Mouse (Mus musculus): ENCODE data around the gene Prkag2. TPM values are rescaled to one million over a fixed set of nuclear protein-coding genes. Genes with fewer than 3 reads are reported as not detected.

Prkag2 gene
- polyA plus RNA-seq, 1 experiment from 2014 or later: 21.7 TPM

DNA sequence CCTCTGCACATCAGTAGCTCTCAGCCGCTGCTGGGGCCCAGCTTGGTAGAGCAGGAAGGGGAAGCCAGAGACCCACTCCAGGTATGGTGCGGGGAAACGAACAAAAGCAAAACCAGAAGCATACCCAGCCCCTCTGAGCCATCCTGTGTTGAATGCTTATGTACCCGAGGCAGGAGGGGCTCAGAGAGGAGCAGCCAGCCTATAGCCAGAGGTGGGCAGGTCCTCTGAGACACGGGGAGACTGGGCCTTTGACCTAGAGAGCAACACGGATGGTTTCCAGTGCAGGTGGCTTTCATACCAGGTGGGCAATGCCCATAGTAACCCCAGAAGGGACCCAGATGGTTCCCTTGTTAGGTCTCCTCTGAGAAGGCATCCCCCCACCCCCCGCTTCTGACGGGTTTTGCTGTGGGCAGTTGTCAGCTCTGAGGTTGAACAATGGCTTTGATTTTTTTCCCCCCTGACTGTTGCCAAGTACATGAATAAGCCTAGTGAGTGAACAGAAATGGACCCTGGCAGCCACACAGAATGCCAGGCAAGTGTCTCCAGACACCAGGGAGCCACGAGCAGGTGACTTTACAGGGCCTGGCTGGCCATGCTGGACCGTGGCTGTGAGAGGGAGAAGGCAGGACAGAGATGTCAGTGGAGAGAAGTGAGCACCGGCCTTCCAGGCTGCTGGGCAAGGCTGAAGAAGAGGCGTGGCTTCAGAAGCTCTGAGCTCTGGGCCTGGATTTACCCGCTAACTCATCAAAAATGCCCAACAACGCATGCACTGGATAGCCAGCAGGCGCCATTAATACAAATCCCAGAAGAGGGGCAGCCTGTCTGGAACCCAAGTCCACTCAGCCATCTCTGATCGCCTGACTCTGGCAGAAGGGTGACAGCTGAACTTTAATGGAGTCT is 147.3 kb downstream of the Prkag2 start:
- ATAC-seq (ENCODE audit: insufficient number of reproducible peaks, low FRiP score, low TSS enrichment, low read depth): no peak
- no peak overlapping the region for H3K27ac ChIP-seq
- no peaks in the 10 kb centered on the region for H3K36me3 ChIP-seq
- 55% methylated on average over 16 of the region's 16 CpGs for WGBS
- H3K9ac ChIP-seq: no peak overlapping the region
- H3K4me2 ChIP-seq: no peak overlapping the region
- H3K9me3 ChIP-seq: no peaks in the 10 kb centered on the region
- no peaks in the 10 kb centered on the region for H3K4me1 ChIP-seq
- no peaks in the 10 kb centered on the region for H3K27me3 ChIP-seq
- H3K4me3 ChIP-seq: no peak overlapping the region

DNA sequence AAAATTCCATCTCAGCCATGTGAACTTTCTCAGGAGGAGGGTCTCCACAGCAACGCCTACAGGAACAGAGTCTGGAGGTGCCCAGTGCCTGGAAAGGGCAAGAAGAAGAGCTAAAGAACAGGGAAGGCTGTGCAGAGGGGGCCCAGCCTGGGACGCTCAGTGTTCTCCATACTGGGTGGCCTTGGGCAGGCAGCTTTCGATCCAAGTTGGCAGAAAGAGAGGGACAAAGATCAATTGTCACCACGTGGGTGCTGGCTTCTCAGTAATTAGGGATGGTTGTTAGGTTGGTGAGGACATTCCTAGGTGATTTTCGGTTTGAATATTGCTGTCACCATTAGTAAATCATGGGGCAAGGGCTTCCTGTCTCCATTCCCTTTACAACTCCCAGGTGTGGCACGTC is 148.2 kb downstream of the Prkag2 start:
- no peaks in the 10 kb centered on the region for H3K27me3 ChIP-seq
- H3K9me3 ChIP-seq: no peaks in the 10 kb centered on the region
- 27% methylated on average over 6 of the region's 6 CpGs for WGBS
- no peaks in the 10 kb centered on the region for H3K36me3 ChIP-seq
- H3K4me3 ChIP-seq: no peak overlapping the region
- no peak overlapping the region for H3K9ac ChIP-seq
- no peak overlapping the region for H3K4me2 ChIP-seq
- no peak for ATAC-seq (ENCODE audit: insufficient number of reproducible peaks, low FRiP score, low TSS enrichment, low read depth)
- no peaks in the 10 kb centered on the region for H3K4me1 ChIP-seq
- H3K27ac ChIP-seq: no peak overlapping the region

DNA sequence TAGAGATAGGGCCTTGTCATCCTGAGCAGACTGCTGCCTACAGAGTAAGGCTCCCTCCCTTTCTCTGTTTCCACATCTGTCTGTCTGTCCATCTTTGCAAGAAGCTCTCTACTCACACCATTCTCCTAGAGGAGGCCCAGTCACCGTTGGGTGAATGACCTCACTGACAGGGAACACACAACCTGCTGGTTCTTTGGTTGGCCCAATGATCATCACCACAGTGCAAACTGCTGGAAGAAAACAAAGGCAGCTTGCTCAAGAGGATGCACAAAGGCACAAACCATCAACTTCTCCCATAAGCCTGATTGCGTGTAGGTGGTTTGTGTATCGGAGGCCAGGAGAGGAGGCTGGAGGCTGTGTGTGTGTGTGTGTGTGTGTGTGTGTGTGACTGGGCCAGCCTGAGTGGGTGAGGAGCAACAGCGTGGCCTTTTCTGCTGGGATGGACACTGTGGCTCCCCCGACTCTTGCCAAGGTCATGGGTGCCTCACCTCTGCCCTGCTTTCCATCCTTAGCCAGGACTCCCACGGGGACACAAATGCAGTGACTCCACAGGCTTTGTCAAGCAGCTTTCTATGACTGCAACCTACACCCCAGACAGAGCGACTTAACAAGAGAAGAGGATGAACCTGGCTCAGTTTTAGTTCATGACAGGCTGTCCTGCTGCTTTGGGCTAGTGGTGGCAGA is 149.4 kb downstream of the Prkag2 start:
- no peak for ATAC-seq (ENCODE audit: insufficient number of reproducible peaks, low FRiP score, low TSS enrichment, low read depth)
- Histone ChIP-seq H3K9ac (no peak overlapping the region), H3K27me3 (no peaks in the 10 kb centered on the region), H3K4me2 (no peak overlapping the region), H3K4me1 (no peaks in the 10 kb centered on the region), H3K27ac (no peak overlapping the region), H3K9me3 (no peaks in the 10 kb centered on the region), H3K36me3 (no peaks in the 10 kb centered on the region), H3K4me3 (no peak overlapping the region)
- WGBS: 87% methylated on average over 7 of the region's 7 CpGs

DNA sequence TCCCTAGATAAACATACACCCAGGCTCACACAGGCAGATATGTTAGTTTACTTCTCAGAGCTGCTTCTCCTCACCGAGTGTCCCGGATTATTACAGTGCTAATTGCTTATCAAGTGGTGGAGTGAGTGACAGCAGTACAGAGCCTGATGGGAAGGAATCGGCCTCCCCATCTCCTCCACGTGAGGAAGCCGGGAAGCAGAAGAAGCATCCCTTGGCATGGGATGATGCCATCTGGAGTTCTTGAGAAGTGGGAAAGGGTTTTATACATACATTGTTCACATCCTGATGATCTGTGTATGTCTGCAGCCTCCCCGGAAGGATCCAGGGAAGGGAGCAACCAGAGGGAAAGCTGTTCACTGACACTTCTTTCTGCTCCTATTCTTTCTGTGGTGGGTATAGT is 150.4 kb downstream of the Prkag2 start:
- Histone ChIP-seq H3K4me1 (no peaks in the 10 kb centered on the region), H3K27ac (no peak overlapping the region), H3K27me3 (no peaks in the 10 kb centered on the region), H3K4me3 (no peak overlapping the region), H3K4me2 (no peak overlapping the region), H3K36me3 (no peaks in the 10 kb centered on the region), H3K9me3 (no peaks in the 10 kb centered on the region), H3K9ac (no peak overlapping the region)
- whole genome bisulfite sequencing: 78% methylated on average over 6 of the region's 6 CpGs
- ATAC-seq (ENCODE audit: insufficient number of reproducible peaks, low FRiP score, low TSS enrichment, low read depth): no peak

DNA sequence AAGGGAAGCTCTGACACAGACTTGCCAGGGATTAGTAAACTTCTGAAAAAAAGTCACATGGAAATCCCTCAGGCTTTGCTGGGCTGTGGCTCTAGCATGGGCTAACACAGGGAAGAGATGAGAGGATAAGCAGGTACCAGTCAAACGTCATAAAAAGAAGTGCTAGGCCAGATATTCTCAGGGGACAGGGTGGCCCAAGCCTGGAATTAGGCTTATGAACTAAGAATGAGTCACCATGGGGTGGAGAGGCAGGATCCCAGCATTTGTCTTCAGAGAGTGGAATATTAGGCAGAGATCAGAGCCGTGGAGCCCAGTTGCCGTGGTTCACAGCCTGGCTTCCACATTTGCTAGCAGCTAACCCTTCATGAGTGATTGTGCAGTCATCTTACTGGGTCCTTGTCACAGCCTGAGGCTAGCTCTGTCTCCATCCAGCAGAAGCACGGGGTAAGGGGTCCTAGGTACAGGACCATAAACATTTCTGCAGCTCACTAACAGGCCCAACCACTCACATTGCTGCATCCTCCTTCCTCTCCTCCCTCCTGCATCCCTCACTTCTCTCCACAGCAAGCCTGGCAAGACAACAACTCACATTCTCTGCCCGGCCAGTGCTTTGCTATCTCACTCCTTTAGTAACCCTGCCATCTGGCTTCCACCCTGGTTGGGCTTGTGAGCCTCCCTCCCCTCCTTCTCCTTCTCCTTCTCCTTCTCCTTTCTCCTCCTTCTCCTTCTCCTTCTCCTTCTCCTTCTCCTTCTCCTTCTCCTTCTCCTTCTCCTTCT is 162.2 kb downstream of the Prkag2 start:
- Histone ChIP-seq H3K27me3 (no peaks in the 10 kb centered on the region), H3K9ac (no peak overlapping the region), H3K4me2 (no peak overlapping the region), H3K27ac (no peak overlapping the region), H3K4me1 (no peaks in the 10 kb centered on the region), H3K9me3 (no peaks in the 10 kb centered on the region), H3K36me3 (no peaks in the 10 kb centered on the region), H3K4me3 (no peak overlapping the region)
- no peak for ATAC-seq (ENCODE audit: insufficient number of reproducible peaks, low FRiP score, low TSS enrichment, low read depth)
- WGBS: 56% methylated on average over 5 of the region's 5 CpGs

DNA sequence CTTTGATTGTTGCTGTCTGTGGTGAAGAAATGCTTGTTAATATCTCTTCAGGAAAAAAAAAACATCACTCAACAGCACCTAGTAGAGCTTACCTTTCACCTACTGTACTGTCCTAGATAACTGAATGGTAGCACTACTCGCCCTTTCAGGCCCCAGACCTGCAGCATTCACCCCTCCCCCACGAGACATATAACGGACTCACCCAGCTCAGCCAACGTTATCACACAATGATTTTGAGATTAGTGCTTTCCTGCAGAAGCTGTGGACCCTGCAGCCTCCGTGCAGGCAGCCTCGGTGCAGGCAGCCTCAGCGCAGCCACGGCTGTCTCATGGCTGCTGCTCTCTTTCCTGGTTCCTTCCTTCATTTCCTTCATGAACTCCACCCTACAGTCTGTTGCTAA is 164.0 kb downstream of the Prkag2 start:
- no peaks in the 10 kb centered on the region for H3K4me1 ChIP-seq

DNA sequence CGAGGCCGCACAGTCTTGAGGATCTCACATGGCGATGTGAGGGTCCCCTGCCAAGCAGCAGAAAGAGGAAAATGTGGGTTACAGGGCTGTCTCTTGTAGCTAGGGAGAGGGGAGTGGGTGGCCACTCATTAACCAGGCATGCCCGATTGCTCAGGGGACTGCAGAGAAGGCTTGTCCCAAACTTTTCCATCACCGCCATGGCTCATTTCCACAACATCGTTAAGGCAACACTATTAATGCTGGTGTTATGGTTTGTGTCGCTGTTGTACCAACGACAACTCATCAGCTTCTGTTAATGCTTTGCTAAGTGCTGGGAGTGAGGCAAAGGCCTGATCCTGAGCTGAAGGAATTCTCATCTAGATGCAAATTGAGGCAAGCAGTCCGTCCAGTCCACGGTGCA is 165.0 kb downstream of the Prkag2 start:
- 69% methylated on average over 10 of the region's 10 CpGs for WGBS
- H3K4me1 ChIP-seq: no peaks in the 10 kb centered on the region
- no peaks in the 10 kb centered on the region for H3K27me3 ChIP-seq
- H3K9ac ChIP-seq: no peak overlapping the region
- H3K4me2 ChIP-seq: no peak overlapping the region
- H3K4me3 ChIP-seq: no peak overlapping the region
- no peaks in the 10 kb centered on the region for H3K9me3 ChIP-seq
- ATAC-seq (ENCODE audit: insufficient number of reproducible peaks, low FRiP score, low TSS enrichment, low read depth): no peak
- H3K36me3 ChIP-seq: no peaks in the 10 kb centered on the region
- H3K27ac ChIP-seq: no peak overlapping the region

More for the DNA sequence above, 164.0 kb downstream of the Prkag2 start:
- Histone ChIP-seq H3K4me3 (no peak overlapping the region), H3K9me3 (no peaks in the 10 kb centered on the region), H3K27me3 (no peaks in the 10 kb centered on the region), H3K4me2 (no peak overlapping the region), H3K9ac (no peak overlapping the region), H3K27ac (no peak overlapping the region), H3K36me3 (no peaks in the 10 kb centered on the region)
- 73% methylated on average over 8 of the region's 8 CpGs for WGBS
- ATAC-seq (ENCODE audit: insufficient number of reproducible peaks, low FRiP score, low TSS enrichment, low read depth): no peak

DNA sequence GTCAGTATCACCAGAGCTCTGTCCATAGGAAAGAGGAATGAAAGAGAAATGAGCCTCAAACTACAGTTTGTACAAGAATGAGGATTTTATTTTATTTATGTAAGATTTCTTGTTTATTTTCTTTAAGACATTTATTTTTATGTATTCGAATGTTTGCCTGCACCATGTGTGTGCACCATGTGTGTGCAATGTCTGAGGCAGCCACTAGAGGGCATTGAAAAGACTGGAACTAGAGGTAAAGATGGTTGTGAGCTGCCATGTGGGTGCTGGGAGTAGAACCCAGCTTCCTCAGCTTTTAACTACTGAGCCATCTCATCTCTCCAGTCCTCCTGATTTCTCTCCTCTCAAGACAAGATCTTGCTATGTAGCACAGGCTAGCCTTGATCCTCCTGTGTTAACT is 166.7 kb downstream of the Prkag2 start:
- Histone ChIP-seq H3K27me3 (no peaks in the 10 kb centered on the region), H3K9ac (no peak overlapping the region), H3K4me1 (no peaks in the 10 kb centered on the region), H3K9me3 (no peaks in the 10 kb centered on the region), H3K4me3 (no peak overlapping the region), H3K4me2 (no peak overlapping the region), H3K36me3 (no peaks in the 10 kb centered on the region), H3K27ac (no peak overlapping the region)
- no peak for ATAC-seq (ENCODE audit: insufficient number of reproducible peaks, low FRiP score, low TSS enrichment, low read depth)
- 100% methylated on average over 1 of the region's 1 CpGs for WGBS

DNA sequence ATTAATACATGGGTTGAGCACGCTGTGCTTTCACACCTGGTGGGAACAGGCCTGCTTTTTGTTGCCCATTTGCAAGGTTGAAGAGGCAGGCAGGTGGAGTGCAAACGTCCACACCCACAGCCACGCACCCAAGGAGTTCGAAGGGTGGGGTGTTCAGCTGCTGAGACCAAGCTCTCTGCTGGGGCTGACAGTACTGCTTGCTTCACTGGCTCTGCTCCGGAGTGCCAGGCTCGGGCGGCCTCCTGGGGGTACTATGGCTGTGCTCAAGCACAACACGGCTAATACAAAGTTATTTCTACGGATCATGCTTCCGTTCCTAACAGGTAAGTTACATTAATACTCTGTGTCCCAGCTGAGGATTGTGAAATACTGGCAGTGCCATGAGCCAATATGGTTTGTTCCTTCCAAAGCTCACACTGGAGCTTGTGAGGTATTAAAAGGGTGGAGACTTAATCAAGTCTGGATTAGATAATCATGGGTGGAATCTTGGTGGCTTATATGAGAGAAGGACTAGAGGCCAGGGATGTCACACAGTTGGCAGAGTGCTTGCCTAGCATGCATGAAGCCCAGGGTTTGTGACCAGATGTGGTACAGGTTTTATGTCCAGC is 168.8 kb downstream of the Prkag2 start:
- 80% methylated on average over 10 of the region's 10 CpGs for WGBS
- ATAC-seq (ENCODE audit: insufficient number of reproducible peaks, low FRiP score, low TSS enrichment, low read depth): no peak

DNA sequence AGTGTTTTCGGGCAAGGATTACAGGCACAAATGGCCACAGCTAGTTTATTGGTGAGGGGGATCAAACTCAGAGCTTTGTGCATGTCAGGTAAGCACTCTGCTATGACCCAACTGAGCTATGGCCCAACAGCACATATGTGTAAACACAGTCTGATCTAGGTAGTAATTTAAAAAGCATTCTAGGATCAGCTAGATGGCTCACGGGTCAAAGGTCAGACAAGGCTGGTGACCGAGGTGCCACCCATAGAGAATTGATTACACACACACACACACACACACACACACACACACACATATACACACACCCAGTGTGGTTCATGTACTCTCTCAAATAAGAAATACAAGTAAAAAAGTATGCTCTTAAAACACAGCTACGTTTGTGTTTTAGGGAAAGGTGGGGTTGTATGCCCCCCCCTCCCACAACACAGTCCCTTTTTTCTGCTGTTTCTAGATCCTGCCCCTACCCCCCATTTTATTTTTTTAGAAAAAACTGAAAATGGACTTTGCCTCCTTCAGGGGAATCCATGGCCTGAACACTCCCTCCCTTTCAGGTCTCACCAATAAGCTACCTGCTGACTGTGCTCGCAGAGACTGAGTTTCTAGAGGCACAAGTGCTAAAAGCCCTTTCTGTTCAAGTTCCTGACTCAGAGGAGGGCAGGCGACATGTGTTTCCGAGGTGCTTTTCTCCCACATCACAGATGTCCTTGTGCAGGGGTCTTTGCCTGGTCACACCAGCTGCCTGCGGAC is 169.4 kb downstream of the Prkag2 start:
- no peak for ATAC-seq (ENCODE audit: insufficient number of reproducible peaks, low FRiP score, low TSS enrichment, low read depth)
- no peaks in the 10 kb centered on the region for H3K9me3 ChIP-seq
- no peak overlapping the region for H3K4me2 ChIP-seq
- H3K4me1 ChIP-seq: no peaks in the 10 kb centered on the region
- H3K4me3 ChIP-seq: no peak overlapping the region
- 65% methylated on average over 8 of the region's 8 CpGs for WGBS
- H3K27ac ChIP-seq: no peak overlapping the region
- H3K36me3 ChIP-seq: no peaks in the 10 kb centered on the region
- H3K27me3 ChIP-seq: no peaks in the 10 kb centered on the region
- no peak overlapping the region for H3K9ac ChIP-seq

More for the DNA sequence above, 168.8 kb downstream of the Prkag2 start:
- Histone ChIP-seq H3K27me3 (no peaks in the 10 kb centered on the region), H3K4me3 (no peak overlapping the region), H3K4me1 (no peaks in the 10 kb centered on the region), H3K4me2 (no peak overlapping the region), H3K36me3 (no peaks in the 10 kb centered on the region), H3K9me3 (no peaks in the 10 kb centered on the region), H3K9ac (no peak overlapping the region), H3K27ac (no peak overlapping the region)

DNA sequence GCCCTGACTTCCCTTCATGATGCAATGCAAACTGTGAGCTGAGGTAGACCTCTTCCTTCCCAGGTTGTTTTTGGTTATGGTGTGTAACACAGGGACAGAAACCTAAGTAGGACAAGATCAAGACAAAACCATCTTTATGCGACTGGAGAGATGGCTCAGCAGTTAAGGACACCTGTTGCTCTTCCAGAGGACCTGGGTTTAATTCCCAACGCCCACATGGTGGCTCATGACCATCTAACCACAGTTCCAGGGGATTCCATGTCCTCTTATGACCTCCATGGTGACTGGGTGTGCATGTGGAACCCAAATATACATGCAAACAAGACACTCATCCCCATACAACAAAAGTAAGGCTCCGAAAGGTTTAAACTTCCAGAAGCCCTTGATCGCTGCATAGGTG is 171.6 kb downstream of the Prkag2 start:
- 93% methylated on average over 4 of the region's 4 CpGs for WGBS
- Histone ChIP-seq H3K9me3 (no peaks in the 10 kb centered on the region), H3K4me1 (no peaks in the 10 kb centered on the region), H3K27me3 (no peaks in the 10 kb centered on the region), H3K36me3 (no peaks in the 10 kb centered on the region), H3K4me3 (no peak overlapping the region), H3K9ac (no peak overlapping the region), H3K27ac (no peak overlapping the region), H3K4me2 (no peak overlapping the region)
- ATAC-seq (ENCODE audit: insufficient number of reproducible peaks, low FRiP score, low TSS enrichment, low read depth): no peak

Measured in limb, embryonic 15.5 days (tissue).